Comparison of ENCODE assay signal across 9 mouse cellular contexts in the genomic region with DNA sequence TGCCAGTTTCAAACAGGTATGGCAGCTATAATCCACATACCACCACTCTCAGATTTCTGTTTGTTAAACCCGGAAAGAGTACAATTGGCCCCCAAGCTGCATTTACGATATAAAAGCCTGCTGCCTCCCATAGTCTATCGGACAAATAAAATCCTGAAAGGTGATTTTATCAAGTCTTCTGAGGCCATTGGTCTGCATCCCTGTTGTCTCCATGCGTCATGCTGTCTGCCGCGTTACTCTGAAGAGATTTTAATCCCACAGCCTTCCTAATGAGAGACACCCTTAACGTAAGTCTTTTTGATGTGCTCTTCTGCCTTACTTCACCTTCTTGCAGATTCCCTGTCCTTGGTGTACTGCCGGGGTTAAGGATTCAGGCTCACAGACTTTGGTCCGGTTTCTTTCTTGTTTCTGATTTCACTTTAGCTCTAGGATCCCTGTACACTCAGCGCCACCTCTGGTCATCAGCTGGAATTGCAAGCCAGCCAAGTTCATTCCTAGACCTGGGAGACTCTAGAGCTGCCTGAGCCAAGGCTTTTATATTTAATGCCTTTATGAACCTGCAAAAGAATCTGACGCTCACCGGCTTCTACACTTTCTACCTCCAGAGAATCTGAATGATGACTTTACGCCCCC.
DNase-seq lines count a peak whose midpoint lies in the region; ATAC-seq and TF ChIP-seq lines count a peak whose summit lies in the region.
"Had no signal": no experiment of that assay in that cellular context is flagged by ENCODE, and none has a peak within 500 bp of the region (broad histone marks: within the 10 kb centered on the region; RNA-seq: fewer than 3 reads in every experiment).

No protein-coding gene starts in this region.

- H3K4me1 ChIP-seq in liver, adult 2 months (ENCODE audit: control insufficient read depth, insufficient read depth, low read length), result peaks cover 2% of the 10 kb centered on the region; the same call in 1 of the 2 replicates
- H3K4me1 ChIP-seq in liver, embryonic 11.5 days (replicated peaks; ENCODE audit: control insufficient read depth, insufficient read depth, low read length), result no peaks in the 10 kb centered on the region
- no peaks in the 10 kb centered on the region for H3K4me1 ChIP-seq in hindbrain, embryonic 15.5 days (replicated peaks)
- H3K4me1 ChIP-seq in midbrain, embryonic 14.5 days (ENCODE audit: control insufficient read depth, insufficient read depth, low read length), result no peaks in the 10 kb centered on the region

- no peak for TF ChIP-seq POLR2A in liver, adult 2 months (IDR thresholded peaks at IDR 0.05; ENCODE audit: extremely low read depth, insufficient read depth, low read length)

- no peaks in the 10 kb centered on the region for H3K9me3 ChIP-seq in liver, embryonic 11.5 days (ENCODE audit: control insufficient read depth, low read length)
- H3K9me3 ChIP-seq in hindbrain, embryonic 15.5 days, result no peaks in the 10 kb centered on the region
- no peaks in the 10 kb centered on the region for H3K9me3 ChIP-seq in midbrain, embryonic 14.5 days (ENCODE audit: control insufficient read depth, low read length)

- no peaks in the 10 kb centered on the region for H3K36me3 ChIP-seq in liver, adult 2 months (ENCODE audit: control insufficient read depth, insufficient read depth, low read length)
- no peaks in the 10 kb centered on the region for H3K36me3 ChIP-seq in liver, embryonic 11.5 days (ENCODE audit: control insufficient read depth, insufficient read depth, low read length)
- no peaks in the 10 kb centered on the region for H3K36me3 ChIP-seq in hindbrain, embryonic 15.5 days
- no peaks in the 10 kb centered on the region for H3K36me3 ChIP-seq in midbrain, embryonic 14.5 days (ENCODE audit: control insufficient read depth, insufficient read depth, low read length)

- DNase-seq in liver, adult 2 months (ENCODE audit: extremely low read depth, low read depth, low spot score), result peak; percentile 34
- DNase-seq in liver, embryonic 11.5 days (ENCODE audit: low spot score), result no peak
- DNase-seq in cerebellum, postnatal 10 days, result peak; percentile 77 to 83
- peak; percentile 18 to 85 for DNase-seq in frontal cortex, adult 2 months (ENCODE audit: extremely low spot score in 1 of 2, low spot score in 1 of 2)
- peak; percentile 41 to 63 for DNase-seq in left cerebral cortex, adult 2 months (ENCODE audit: extremely low spot score in 1 of 2, low spot score in 2 of 2)
- peak; percentile 84 for DNase-seq in midbrain, embryonic 14.5 days
- peak; percentile 35 for DNase-seq in testis, postnatal 14 days (ENCODE audit: low spot score)

- no peak overlapping the region for H3K4me3 ChIP-seq in liver, adult 2 months (ENCODE audit: insufficient read depth, low read depth, low read length)
- no peak overlapping the region for H3K4me3 ChIP-seq in liver, embryonic 11.5 days (ENCODE audit: low read depth, low read length)
- no peak overlapping the region for H3K4me3 ChIP-seq in hindbrain, embryonic 15.5 days
- H3K4me3 ChIP-seq in left cerebral cortex, adult 2 months, result peak overlapping the region; percentile 13; the same call in 1 of the 2 replicates
- no peak overlapping the region for H3K4me3 ChIP-seq in midbrain, embryonic 14.5 days (replicated peaks; ENCODE audit: low read depth, low read length)

- TF ChIP-seq CTCF in liver, adult 2 months (IDR thresholded peaks at IDR 0.05; ENCODE audit: low read depth, low read length), result peak; percentile 59
- TF ChIP-seq CTCF in left cerebral cortex, adult 2 months (IDR thresholded peaks at IDR 0.05), result peak; percentile 85

- intact Hi-C loops in left cerebral cortex, adult 2 months (cut with DNase I), result loop anchor here (2.0 to 10.0 kb wide), 2 partner anchors 658 to 850 kb away; no protein-coding TSS in a partner anchor

- ATAC-seq in liver, embryonic 11.5 days (replicated peaks; ENCODE audit: low FRiP score), result no peak
- ATAC-seq in hindbrain, embryonic 15.5 days (ENCODE audit: low FRiP score, low read depth), result peak; percentile 69
- peak; percentile 57; the same call in 1 of the 2 replicates for ATAC-seq in midbrain, embryonic 14.5 days (ENCODE audit: low FRiP score, low TSS enrichment)

- 55% methylated on average over 13 of the region's 13 CpGs for WGBS in liver, adult 2 months
- WGBS in liver, embryonic 11.5 days, result 55% methylated on average over 13 of the region's 13 CpGs
- 54% methylated on average over 13 of the region's 13 CpGs for WGBS in hindbrain, embryonic 15.5 days
- 45% methylated on average over 13 of the region's 13 CpGs for WGBS in midbrain, embryonic 14.5 days

- H3K4me2 ChIP-seq in liver, embryonic 11.5 days, result no peak overlapping the region
- H3K4me2 ChIP-seq in hindbrain, embryonic 15.5 days, result peak overlapping the region; percentile 35
- H3K4me2 ChIP-seq in midbrain, embryonic 14.5 days (ENCODE audit: low read length), result peak overlapping the region; percentile 31

- H3K27ac ChIP-seq in liver, adult 2 months (replicated peaks; ENCODE audit: insufficient read depth, low read depth, low read length), result no peak overlapping the region
- no peak overlapping the region for H3K27ac ChIP-seq in liver, embryonic 11.5 days (ENCODE audit: low read depth, low read length)
- H3K27ac ChIP-seq in hindbrain, embryonic 15.5 days (replicated peaks), result no peak overlapping the region
- no peak overlapping the region for H3K27ac ChIP-seq in left cerebral cortex, adult 2 months
- no peak overlapping the region for H3K27ac ChIP-seq in midbrain, embryonic 14.5 days (replicated peaks; ENCODE audit: low read depth, low read length)
- H3K27ac ChIP-seq: macrophage had no signal

- H3K79me2 ChIP-seq in liver, adult 2 months (ENCODE audit: control insufficient read depth, insufficient read depth, low read length), result no peaks in the 10 kb centered on the region

- H3K27me3 ChIP-seq in liver, adult 2 months (ENCODE audit: control insufficient read depth, insufficient read depth, low read length), result no peaks in the 10 kb centered on the region
- no peaks in the 10 kb centered on the region for H3K27me3 ChIP-seq in liver, embryonic 11.5 days (replicated peaks; ENCODE audit: control insufficient read depth, insufficient read depth, low read length)
- no peaks in the 10 kb centered on the region for H3K27me3 ChIP-seq in hindbrain, embryonic 15.5 days
- H3K27me3 ChIP-seq in midbrain, embryonic 14.5 days (ENCODE audit: control insufficient read depth, insufficient read depth, low read length), result no peaks in the 10 kb centered on the region

- H3K9ac ChIP-seq in liver, adult 2 months (ENCODE audit: low read depth, low read length), result no peak overlapping the region
- no peak overlapping the region for H3K9ac ChIP-seq in liver, embryonic 11.5 days (ENCODE audit: low read depth, low read length)
- H3K9ac ChIP-seq in hindbrain, embryonic 15.5 days, result no peak overlapping the region
- H3K9ac ChIP-seq in midbrain, embryonic 14.5 days (replicated peaks; ENCODE audit: low read length), result no peak overlapping the region
